Comparison of ENCODE assay signal across 9 mouse cellular contexts in genomic region chr6:113487125-113487576, GRCm38 (mm10). TPM values are rescaled to one million over a fixed set of nuclear protein-coding genes. Genes with fewer than 3 reads are reported as not detected.
DNase-seq lines count a peak whose midpoint lies in the region; ATAC-seq and TF ChIP-seq lines count a peak whose summit lies in the region.
"Had no signal": no experiment of that assay in that cellular context is flagged by ENCODE, and none has a peak within 500 bp of the region (broad histone marks: within the 10 kb centered on the region; RNA-seq: fewer than 3 reads in every experiment).

No protein-coding gene starts in this region.

- H3K36me3 ChIP-seq in liver, embryonic 11.5 days (ENCODE audit: control insufficient read depth, insufficient read depth, low read length), result peaks cover 6% of the 10 kb centered on the region
- peaks cover 25% of the 10 kb centered on the region; the same call in 1 of the 2 replicates for H3K36me3 ChIP-seq in intestine, postnatal 0 days (ENCODE audit: control insufficient read depth, insufficient read depth)
- peaks cover 13% of the 10 kb centered on the region for H3K36me3 ChIP-seq in forebrain, embryonic 16.5 days (ENCODE audit: control insufficient read depth, insufficient read depth)

- no peak for TF ChIP-seq CTCF in intestine, postnatal 0 days (IDR thresholded peaks at IDR 0.05; ENCODE audit: low read depth)

- WGBS in liver, embryonic 11.5 days, result 54% methylated on average over 7 of the region's 7 CpGs
- WGBS in intestine, postnatal 0 days, result 22% methylated on average over 7 of the region's 7 CpGs
- WGBS in forebrain, embryonic 16.5 days, result 52% methylated on average over 7 of the region's 7 CpGs

- no peak overlapping the region for H3K4me2 ChIP-seq in liver, embryonic 11.5 days
- 0 out of 2 replicates have a peak overlapping the region, but pooled peaks have one; percentile 10 for H3K4me2 ChIP-seq in intestine, postnatal 0 days (replicated peaks; ENCODE audit: low read depth)
- H3K4me2 ChIP-seq in forebrain, embryonic 16.5 days (ENCODE audit: low read length), result no peak overlapping the region

- H3K4me3 ChIP-seq in liver, embryonic 11.5 days (ENCODE audit: low read depth, low read length), result no peak overlapping the region
- H3K4me3 ChIP-seq in intestine, postnatal 0 days (ENCODE audit: low read depth, low read length), result no peak overlapping the region
- no peak overlapping the region for H3K4me3 ChIP-seq in forebrain, embryonic 16.5 days (replicated peaks; ENCODE audit: low read length)
- H3K4me3 ChIP-seq: hindbrain, embryonic 10.5 days had no signal

- H3K9me3 ChIP-seq in liver, embryonic 11.5 days (ENCODE audit: control insufficient read depth, low read length), result no peaks in the 10 kb centered on the region
- H3K9me3 ChIP-seq in intestine, postnatal 0 days (ENCODE audit: control insufficient read depth), result no peaks in the 10 kb centered on the region
- H3K9me3 ChIP-seq in forebrain, embryonic 16.5 days (ENCODE audit: control insufficient read depth, low read length), result no peaks in the 10 kb centered on the region
- H3K9me3 ChIP-seq: hindbrain, embryonic 10.5 days had no signal

- H3K27me3 ChIP-seq in liver, embryonic 11.5 days (replicated peaks; ENCODE audit: control insufficient read depth, insufficient read depth, low read length), result peaks cover 3% of the 10 kb centered on the region; the same call in 1 of the 2 replicates
- no peaks in the 10 kb centered on the region for H3K27me3 ChIP-seq in intestine, postnatal 0 days (replicated peaks; ENCODE audit: control insufficient read depth, insufficient read depth, low read length)
- no peaks in the 10 kb centered on the region for H3K27me3 ChIP-seq in forebrain, embryonic 16.5 days (replicated peaks; ENCODE audit: control insufficient read depth, insufficient read depth, low read length)

- DNase-seq in liver (peak; percentile 46), R1 (ENCODE audit: low read depth, low spot score) (peak; percentile 81)
- no peak for DNase-seq in liver, embryonic 11.5 days (ENCODE audit: low spot score)
- peak; percentile 64 for DNase-seq in mesoderm, embryonic 11.5 days (ENCODE audit: low read depth, low spot score)
- no peak for DNase-seq in right cerebral cortex, adult 2 months (ENCODE audit: low spot score in 2 of 2)

- H3K9ac ChIP-seq in liver, embryonic 11.5 days (ENCODE audit: low read depth, low read length), result no peak overlapping the region
- H3K9ac ChIP-seq in intestine, postnatal 0 days (ENCODE audit: low read depth, low read length), result no peak overlapping the region
- no peak overlapping the region for H3K9ac ChIP-seq in forebrain, embryonic 16.5 days (replicated peaks; ENCODE audit: low read depth, low read length)

- H3K27ac ChIP-seq in liver, embryonic 11.5 days (ENCODE audit: low read depth, low read length), result no peak overlapping the region
- H3K27ac ChIP-seq in intestine, postnatal 0 days (ENCODE audit: low read depth, low read length), result no peak overlapping the region
- no peak overlapping the region for H3K27ac ChIP-seq in forebrain, embryonic 16.5 days (ENCODE audit: low read length)
- H3K27ac ChIP-seq: hindbrain, embryonic 10.5 days had no signal

- no peak for ATAC-seq in liver, embryonic 11.5 days (replicated peaks; ENCODE audit: low FRiP score)
- peak; percentile 50 for ATAC-seq in intestine, postnatal 0 days
- ATAC-seq in inflammation-experienced regulatory T-cells, adult 6 months, result no peak
- ATAC-seq in forebrain, embryonic 16.5 days, result no peak

- peaks cover 17% of the 10 kb centered on the region for H3K4me1 ChIP-seq in liver, embryonic 11.5 days (replicated peaks; ENCODE audit: control insufficient read depth, insufficient read depth, low read length)
- H3K4me1 ChIP-seq in intestine, postnatal 0 days (replicated peaks; ENCODE audit: control insufficient read depth, insufficient read depth, low read length), result no peaks in the 10 kb centered on the region
- H3K4me1 ChIP-seq in forebrain, embryonic 16.5 days (replicated peaks; ENCODE audit: control insufficient read depth, insufficient read depth, low read length), result peaks cover 22% of the 10 kb centered on the region

RNA-seq across cellular contexts. Expression of gene Creld1, which starts 4.1 kb away (rescaled TPM):
- polyA plus RNA-seq in liver, embryonic 11.5 days (2014; fragmentation: Nextera tagmentation; extraction: Ambion mirVana), result 17.5 and 18.5 TPM in 2 replicates
- 8.5 and 9.7 TPM in 2 replicates for polyA plus RNA-seq in intestine, postnatal 0 days (2015; fragmentation: Nextera tagmentation; extraction: Ambion mirVana)
- 1 to 10 TPM; 6.1 to 9.2 (median 8.1) TPM for polyA plus RNA-seq in inflammation-experienced regulatory T-cells, adult 6 months (2017; shearing (Covaris generic))
- 62.6 and 73.9 TPM in 2 replicates for polyA plus RNA-seq in forebrain, embryonic 16.5 days (2015; fragmentation: Nextera tagmentation; extraction: Ambion mirVana)

RNA-seq across cellular contexts. Expression of gene Prrt3, which starts 14.6 kb away (rescaled TPM):
- polyA plus RNA-seq in liver, embryonic 11.5 days (2014; fragmentation: Nextera tagmentation; extraction: Ambion mirVana), result 0.16 TPM in 2 replicates
- polyA plus RNA-seq in intestine, postnatal 0 days (2015; fragmentation: Nextera tagmentation; extraction: Ambion mirVana), result 0.47 and 0.52 TPM in 2 replicates
- polyA plus RNA-seq in inflammation-experienced regulatory T-cells, adult 6 months (2017; shearing (Covaris generic)), result under 1 TPM in 1 of 3 experiments, not detected in 2; 0.17 TPM
- polyA plus RNA-seq in forebrain, embryonic 16.5 days (2015; fragmentation: Nextera tagmentation; extraction: Ambion mirVana), result 5.2 and 8.5 TPM in 2 replicates

RNA-seq across cellular contexts. Expression of gene Il17rc, which starts 15.9 kb away (rescaled TPM):
- 4.6 and 5.3 TPM in 2 replicates for polyA plus RNA-seq in liver, embryonic 11.5 days (2014; fragmentation: Nextera tagmentation; extraction: Ambion mirVana)
- 16.5 and 17.4 TPM in 2 replicates for polyA plus RNA-seq in intestine, postnatal 0 days (2015; fragmentation: Nextera tagmentation; extraction: Ambion mirVana)
- polyA plus RNA-seq in inflammation-experienced regulatory T-cells, adult 6 months (2017; shearing (Covaris generic)), result under 1 TPM in 2 of 3 experiments, not detected in 1; 0.32 to 0.47 TPM
- polyA plus RNA-seq in forebrain, embryonic 16.5 days (2015; fragmentation: Nextera tagmentation; extraction: Ambion mirVana), result 2.4 and 3.5 TPM in 2 replicates

RNA-seq across cellular contexts. Expression of gene Il17re, which starts 28.9 kb away (rescaled TPM):
- polyA plus RNA-seq in liver, embryonic 11.5 days (2014; fragmentation: Nextera tagmentation; extraction: Ambion mirVana), result 0.74 and 1.5 TPM in 2 replicates
- 2.2 and 2.3 TPM in 2 replicates for polyA plus RNA-seq in intestine, postnatal 0 days (2015; fragmentation: Nextera tagmentation; extraction: Ambion mirVana)
- 1 to 10 TPM in 2 of 3 experiments, under 1 TPM in 1; 0.69 to 8.2 (median 1.9) TPM for polyA plus RNA-seq in inflammation-experienced regulatory T-cells, adult 6 months (2017; shearing (Covaris generic))
- polyA plus RNA-seq in forebrain, embryonic 16.5 days (2015; fragmentation: Nextera tagmentation; extraction: Ambion mirVana), result 0.07 TPM in 1 of 2 replicates, not detected in the other

RNA-seq across cellular contexts. Expression of gene Emc3, which starts 44.3 kb away (rescaled TPM):
- polyA plus RNA-seq in liver, embryonic 11.5 days (2014; fragmentation: Nextera tagmentation; extraction: Ambion mirVana), result 70.8 and 75.8 TPM in 2 replicates
- polyA plus RNA-seq in intestine, postnatal 0 days (2015; fragmentation: Nextera tagmentation; extraction: Ambion mirVana), result 77.2 and 77.9 TPM in 2 replicates
- 10 to 100 TPM; 57.0 to 69.1 (median 62.4) TPM for polyA plus RNA-seq in inflammation-experienced regulatory T-cells, adult 6 months (2017; shearing (Covaris generic))
- 106 and 108 TPM in 2 replicates for polyA plus RNA-seq in forebrain, embryonic 16.5 days (2015; fragmentation: Nextera tagmentation; extraction: Ambion mirVana)

Comparison
In these comparisons a context has a peak if more than half of its experiments do, and no peak if none do; other contexts are left out.
1. DNase-seq: peak in liver (single experiment), R1 (single experiment) and mesoderm, embryonic 11.5 days (single experiment); none in liver, embryonic 11.5 days (single experiment) and right cerebral cortex, adult 2 months (0 of 2).